Mouse (Mus musculus) liver, embryonic 14.5 days (tissue): ENCODE measurements around the gene Rtn4rl2.

Experiments
- CTCF ChIP-seq: IDR thresholded peaks from 2 replicates; pipeline ENCODE4 v1.5.1; 2016; ENCODE audit warnings: antibody characterized with exemption, low read depth, control low read depth
- EP300 ChIP-seq: IDR thresholded peaks from 2 replicates; pipeline ENCODE4 v1.6.1; 2016; ENCODE audit warnings: antibody characterized with exemption, low read depth

DNA sequence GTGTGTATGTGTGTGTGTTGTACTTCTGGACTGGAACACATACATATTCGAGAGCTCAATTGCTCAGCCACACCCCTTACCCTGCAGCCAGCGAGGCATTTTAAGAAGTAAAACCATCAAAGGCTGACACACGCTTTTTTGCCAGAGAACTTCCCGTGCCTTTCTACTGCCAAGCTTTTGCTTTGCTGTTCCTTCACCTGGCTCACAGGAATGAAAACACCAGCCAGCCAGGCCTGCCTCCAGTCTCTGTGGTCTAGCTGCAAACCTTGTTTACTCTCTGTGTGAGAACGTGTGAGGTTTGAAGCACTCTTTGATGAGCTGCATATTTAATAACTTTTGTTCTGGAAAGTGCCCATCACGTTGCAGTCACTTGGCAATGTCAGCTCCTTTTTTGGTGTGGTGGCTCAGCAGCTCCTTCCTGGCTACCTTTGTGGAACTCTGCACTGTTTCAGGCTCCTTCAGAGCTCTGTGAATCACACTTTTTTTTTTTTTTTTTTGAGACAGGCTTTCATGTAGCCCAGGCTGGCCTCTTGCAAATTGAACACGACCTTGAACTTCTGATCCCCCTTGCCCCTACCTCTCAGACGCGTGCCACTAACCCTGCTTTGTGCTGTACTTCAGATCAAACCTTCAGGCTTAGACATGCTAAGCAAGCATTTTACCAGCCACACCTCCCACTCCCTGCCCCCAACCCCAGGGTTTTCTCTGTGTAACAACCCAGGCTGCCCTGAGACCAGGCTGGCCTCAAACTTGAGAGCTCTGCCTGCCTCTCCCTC is 48.5 kb downstream of the Rtn4rl2 start:
- TF ChIP-seq CTCF (no peak), EP300 (no peak)
